Mouse (Mus musculus): ENCODE measurements at regions not wholly inside any gene's neighbourhood (a gene's known extent, or its start where the extent isn't known, plus 50 kb on each side); places are given as distances from the start of the nearest gene placed in this dataset.

GRCm38 (mm10) chr7:94504748-94505147 lies 1425.1 kb downstream of the Fam181b start:
- no peak for DNase-seq

GRCm38 (mm10) chr7:94517002-94517401 lies 1437.3 kb downstream of the Fam181b start:
- no peak for DNase-seq

- no peak for DNase-seq
Measured at GRCm38 (mm10) chr7:94532520-94532919, 1452.9 kb downstream of the Fam181b start.

GRCm38 (mm10) chr7:94548332-94548731 lies 1468.7 kb downstream of the Fam181b start:
- DNase-seq: no peak

GRCm38 (mm10) chr7:94581475-94581874 lies 1501.8 kb downstream of the Fam181b start:
- no peak for DNase-seq

GRCm38 (mm10) chr7:94587791-94588190 lies 1508.1 kb downstream of the Fam181b start:
- DNase-seq: no peak

GRCm38 (mm10) chr7:94594643-94595042 lies 1515.0 kb downstream of the Fam181b start:
- DNase-seq: no peak

GRCm38 (mm10) chr7:94618965-94619364 lies 1539.3 kb downstream of the Fam181b start:
- no peak for DNase-seq

GRCm38 (mm10) chr7:94624546-94624945 lies 1544.9 kb downstream of the Fam181b start:
- DNase-seq: no peak

- DNase-seq: no peak
Measured at GRCm38 (mm10) chr7:94637367-94638023, 1533.6 kb upstream of the Tenm4 start.

GRCm38 (mm10) chr7:94644560-94645285 lies 1526.3 kb upstream of the Tenm4 start:
- no peak for DNase-seq

GRCm38 (mm10) chr7:94645337-94645736 lies 1525.7 kb upstream of the Tenm4 start:
- no peak for DNase-seq

- no peak for DNase-seq
Measured at GRCm38 (mm10) chr7:94650462-94650861, 1520.6 kb upstream of the Tenm4 start.

GRCm38 (mm10) chr7:94666392-94667155 lies 1504.5 kb upstream of the Tenm4 start:
- no peak for DNase-seq

GRCm38 (mm10) chr7:94668296-94668695 lies 1502.8 kb upstream of the Tenm4 start:
- DNase-seq: no peak

- DNase-seq: peak; percentile 10
Measured at GRCm38 (mm10) chr7:94668836-94669396, 1502.1 kb upstream of the Tenm4 start.

- no peak for DNase-seq
Measured at GRCm38 (mm10) chr7:94687887-94688286, 1483.2 kb upstream of the Tenm4 start.

- DNase-seq: no peak
Measured at GRCm38 (mm10) chr7:94697214-94697613, 1473.8 kb upstream of the Tenm4 start.

GRCm38 (mm10) chr7:94706457-94706856 lies 1464.6 kb upstream of the Tenm4 start:
- no peak for DNase-seq

- no peak for DNase-seq
Measured at GRCm38 (mm10) chr7:94733433-94733832, 1437.6 kb upstream of the Tenm4 start.

GRCm38 (mm10) chr7:94734741-94735140 lies 1436.3 kb upstream of the Tenm4 start:
- DNase-seq: no peak
